Mouse (Mus musculus) monocyte, adult 5-6 weeks (primary cell): ENCODE measurements around the gene Olfr328. TPM values are rescaled to one million over a fixed set of nuclear protein-coding genes. Genes with fewer than 3 reads are reported as not detected.
"Not testable (repeated sequence)": the region's sequence is repeated elsewhere in the genome, so short reads cannot be mapped to it uniquely, and the experiment has no call there.

ENCODE experiments used
- ATAC-seq: fragments of 153-309, 156-312 bp; replicated peaks from 2 replicates; pipeline ENCODE4 v1.8.0; 2017; ENCODE audit warnings: mild to moderate bottlenecking; ENCODE audit not compliant: low TSS enrichment, insufficient number of reproducible peaks, severe bottlenecking, poor library complexity, low FRiP score
- total RNA-seq: library from RNA; stranded (forward); fragments of 200-1000, 200-491, 200-594 nt; gene quantifications from 3 replicates; pipeline ENCODE4 v1.2.3, GENCODE M21; 2017

Olfr328 gene
- total RNA-seq = 0.43 TPM in 1 of 3 replicates, not detected in the others

- no peak for ATAC-seq
These were observed at the start of gene Olfr328 for GRCm38 (mm10) chr11:58555536-58555935. Gene Olfr328 (minus strand): TSS chr11:58555636.

DNA sequence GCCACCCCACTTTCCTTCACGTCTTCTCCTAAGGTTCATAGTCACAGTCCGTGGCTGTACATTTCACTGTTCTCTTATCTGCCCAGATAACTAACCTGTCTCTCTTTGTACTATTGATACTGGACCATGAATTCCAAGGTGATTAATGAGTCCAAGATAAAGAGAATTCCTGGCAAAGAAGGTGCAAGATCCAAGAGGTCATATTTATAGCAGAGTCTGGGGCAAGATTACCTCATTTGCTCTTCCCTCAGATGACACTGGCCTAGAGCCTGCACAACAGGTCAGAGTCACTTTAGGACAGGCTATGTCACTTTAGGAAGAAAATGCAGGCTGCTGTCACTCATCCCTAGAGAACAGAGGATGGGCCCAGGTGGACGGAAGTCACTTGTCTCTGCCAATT lies 49.8 kb upstream of the Olfr328 start:
- ATAC-seq = no peak

GRCm38 (mm10) chr11:58604688-58605087 lies 49.3 kb upstream of the Olfr328 start:
- ATAC-seq = no peak

GRCm38 (mm10) chr11:58602800-58603560 lies 47.5 kb upstream of the Olfr328 start:
- no peak for ATAC-seq

DNA sequence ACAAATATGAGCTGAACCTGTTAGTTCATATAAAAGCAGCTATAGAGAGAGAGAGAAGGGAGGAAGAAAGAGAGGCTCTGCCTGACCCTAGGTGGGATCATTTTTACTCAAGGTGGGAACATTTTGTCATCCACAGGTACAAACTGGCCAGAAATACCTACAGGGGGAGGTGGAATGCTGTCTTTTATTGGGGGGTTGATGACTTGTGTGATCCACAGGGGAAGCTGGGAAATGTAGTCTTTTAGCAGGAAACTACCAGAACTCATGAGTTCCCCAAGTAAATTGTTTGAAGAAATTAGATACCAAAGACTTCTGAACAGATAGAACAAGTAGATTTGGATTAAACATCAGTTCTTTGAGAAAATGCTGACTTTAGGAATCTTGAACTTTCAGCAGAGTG lies 46.6 kb upstream of the Olfr328 start:
- ATAC-seq = no peak

GRCm38 (mm10) chr11:58597837-58598236 lies 42.4 kb upstream of the Olfr328 start:
- no peak for ATAC-seq

DNA sequence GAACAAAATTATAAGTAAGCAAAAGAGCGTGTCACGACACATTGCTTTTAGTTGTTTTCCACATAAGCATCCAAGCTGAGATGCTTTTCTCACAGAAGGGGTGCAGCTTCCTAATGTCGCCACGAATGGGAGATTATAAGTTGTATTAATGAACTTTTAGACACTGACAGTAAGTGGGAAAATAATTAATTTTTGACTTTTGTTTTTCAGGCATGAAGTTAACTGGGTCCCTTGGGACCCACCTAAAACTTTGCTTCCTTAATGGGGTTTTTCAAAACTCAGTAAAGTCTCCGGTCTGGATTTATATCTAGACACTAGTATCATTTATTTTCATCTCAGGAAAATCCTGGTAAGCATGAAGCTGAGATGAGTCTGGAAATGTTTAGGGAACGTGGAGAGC lies 39.4 kb upstream of the Olfr328 start, which contains the start of gene Olfr324:
Gene Olfr324, plus strand, starts transcription at position 301 of the 400 bp plus-strand sequence.
- ATAC-seq = no peak

DNA sequence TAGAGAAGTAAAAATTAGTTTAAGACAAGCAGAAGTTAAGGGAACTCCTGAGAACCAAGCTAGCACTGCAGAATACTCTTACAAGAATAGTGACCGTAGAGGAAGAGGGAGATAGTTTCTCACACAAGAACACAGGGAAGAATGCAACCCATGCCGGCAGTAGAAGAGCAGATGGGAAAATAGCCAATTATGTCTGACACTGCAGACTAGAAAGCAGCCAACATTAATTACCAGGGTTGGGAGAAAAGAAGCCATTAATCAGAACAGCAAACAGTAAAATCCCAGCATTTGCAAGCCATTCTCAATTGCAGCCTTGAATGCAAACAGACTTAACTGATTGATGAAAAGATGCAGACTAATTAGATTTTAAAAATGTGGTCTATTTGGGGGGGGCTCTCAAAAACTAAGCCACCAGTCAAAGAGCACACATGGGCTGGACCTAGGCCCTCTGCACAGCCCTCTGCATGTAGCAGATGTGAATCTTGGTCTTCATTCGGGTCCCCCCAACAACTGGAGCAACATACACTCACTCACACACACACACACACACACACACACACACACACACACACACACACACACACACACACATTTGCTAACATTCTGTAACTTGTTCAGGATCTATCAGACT lies 33.3 kb upstream of the Olfr328 start:
- no peak for ATAC-seq

GRCm38 (mm10) chr11:58587898-58588348 lies 32.5 kb upstream of the Olfr328 start:
- no peak for ATAC-seq

GRCm38 (mm10) chr11:58578636-58579035 lies 23.2 kb upstream of the Olfr328 start:
- no peak for ATAC-seq

DNA sequence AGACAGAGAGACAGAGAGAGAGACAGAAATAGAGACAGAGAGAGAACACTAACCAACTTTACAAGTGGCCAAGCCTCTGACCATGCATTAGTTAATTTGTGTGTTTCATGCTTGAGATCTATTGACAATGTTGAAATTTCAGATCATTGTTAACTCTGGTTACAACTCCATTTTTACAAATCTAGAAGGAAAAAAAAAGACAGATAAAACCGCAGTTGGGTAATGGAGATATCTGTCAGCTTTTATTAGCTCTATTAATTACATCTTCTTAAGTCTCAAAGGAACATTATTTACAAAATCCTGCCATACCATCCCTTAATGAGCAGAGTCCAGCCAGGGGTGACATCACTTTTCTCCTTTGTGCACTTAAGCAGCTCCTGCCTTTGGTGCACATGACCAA lies 22.0 kb upstream of the Olfr328 start, which contains the start of gene Olfr325:
Gene Olfr325, plus strand, starts transcription at position 301 of the 400 bp plus-strand sequence.
- no peak for ATAC-seq

DNA sequence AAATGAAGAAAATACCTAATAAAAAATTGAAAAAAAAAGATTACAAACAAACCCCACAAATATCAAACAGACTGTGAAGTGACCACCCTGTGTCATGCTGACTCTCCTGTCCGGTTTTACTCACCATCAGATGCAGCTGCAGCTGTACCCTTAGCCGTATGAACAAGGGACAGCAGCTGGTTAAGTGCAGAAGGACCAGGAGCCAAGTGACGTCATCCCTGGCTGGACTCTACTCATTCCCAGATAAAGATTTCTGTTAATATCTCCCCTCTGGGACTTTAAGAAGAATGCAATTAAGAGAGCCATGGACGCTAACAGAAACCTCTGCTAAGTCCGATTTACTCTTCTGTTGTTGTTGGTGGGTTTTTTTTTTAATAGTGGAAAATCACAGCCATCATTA lies 15.0 kb upstream of the Olfr328 start, which contains the start of gene Olfr224:
Gene Olfr224, minus strand, starts transcription at position 149 of the 400 bp plus-strand sequence.
- ATAC-seq = no peak

- no peak for ATAC-seq
These were observed 9.1 kb downstream of the Olfr328 start, which contains the start of gene Olfr329-ps for GRCm38 (mm10) chr11:58546322-58546721. Gene Olfr329-ps (minus strand): TSS chr11:58546422.

- not testable (repeated sequence) for ATAC-seq
These were observed 20.7 kb downstream of the Olfr328 start, which contains the start of gene Olfr330 for GRCm38 (mm10) chr11:58534736-58535135. Gene Olfr330 (minus strand): TSS chr11:58534836.

- not testable (repeated sequence) for ATAC-seq
These were observed 35.7 kb downstream of the Olfr328 start for GRCm38 (mm10) chr11:58519756-58520155.

- not testable (repeated sequence) for ATAC-seq
These were observed 36.5 kb downstream of the Olfr328 start for GRCm38 (mm10) chr11:58518916-58519315.

- ATAC-seq = not testable (repeated sequence)
These were observed 46.4 kb downstream of the Olfr328 start for GRCm38 (mm10) chr11:58509058-58509457.

DNA sequence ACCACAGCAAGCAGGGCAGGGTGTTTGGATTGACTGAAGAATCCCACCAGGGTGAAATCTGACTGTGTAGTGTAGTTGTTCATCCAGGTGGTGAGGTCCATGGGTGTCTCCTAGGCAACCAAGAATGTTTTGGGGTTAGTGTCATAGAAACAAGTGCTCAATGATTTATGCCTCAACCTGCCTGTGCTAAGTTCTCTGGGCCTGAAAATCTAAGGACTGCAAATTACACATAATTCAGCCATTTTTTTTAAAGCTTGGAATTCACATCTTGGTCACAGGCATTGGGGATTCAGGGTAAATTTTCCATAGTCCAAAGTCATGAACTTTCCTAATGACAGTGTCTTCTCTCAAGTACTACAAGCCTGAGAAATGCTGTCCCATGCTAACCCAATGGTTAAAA lies 53.0 kb downstream of the Olfr328 start, which contains the start of gene Olfr331:
Gene Olfr331, minus strand, starts transcription at position 101 of the 400 bp plus-strand sequence.
- not testable (repeated sequence) for ATAC-seq
